Mouse (Mus musculus) stomach, postnatal 0 days (tissue): ENCODE results near the gene Slc37a2. TPM values are rescaled to one million over a fixed set of nuclear protein-coding genes. Genes with fewer than 3 reads are reported as not detected.
A peak's percentile ranks its signal among the peaks of the same experiment; 100 is the strongest.

Experiments
- ATAC-seq: fragments of 200-750 bp; cut with Nextera tagmentation; 2 replicates; pipeline ENCODE4 v1.8.0; 2017; ENCODE audit not compliant: low FRiP score, low TSS enrichment
- DNase-seq: peaks from one replicate; pipeline ENCODE4 v3.0.0-alpha.2; 2016; ENCODE audit warnings: low spot score
- H3K27ac ChIP-seq: fragments of 300-500 bp; sonication (generic); replicated peaks from 2 replicates; pipeline ENCODE4 v1.5.1; 2014; ENCODE audit warnings: mild to moderate bottlenecking, control low read depth
- H3K27me3 ChIP-seq: fragments of 300-500 bp; sonication (generic); 2 replicates; pipeline ENCODE4 v1.6.1; 2014; ENCODE audit warnings: low read length; ENCODE audit not compliant: control insufficient read depth, insufficient read depth
- H3K36me3 ChIP-seq: fragments of 300-500 bp; sonication (generic); 2 replicates; pipeline ENCODE4 v1.6.1; 2014; ENCODE audit warnings: low read length, mixed read lengths; ENCODE audit not compliant: control insufficient read depth, insufficient read depth
- H3K4me1 ChIP-seq: fragments of 300-500 bp; sonication (generic); replicated peaks from 2 replicates; pipeline ENCODE4 v1.6.1; 2014; ENCODE audit warnings: antibody characterized with exemption; ENCODE audit not compliant: control insufficient read depth, insufficient read depth
- H3K4me2 ChIP-seq: fragments of 300-500 bp; sonication (generic); replicated peaks from 2 replicates; pipeline ENCODE4 v1.6.1; 2014; ENCODE audit warnings: low read depth, mild to moderate bottlenecking, control low read depth, moderate library complexity
- H3K4me3 ChIP-seq: fragments of 300-500 bp; sonication (generic); 2 replicates; pipeline ENCODE4 v1.5.1; 2014; ENCODE audit warnings: low read depth, low read length, control low read depth
- H3K9ac ChIP-seq: fragments of 300-500 bp; sonication (generic); 2 replicates; pipeline ENCODE4 v1.6.1; 2014; ENCODE audit warnings: mild to moderate bottlenecking, low read length, control low read depth, mixed read lengths
- H3K9me3 ChIP-seq: fragments of 300-500 bp; sonication (generic); 2 replicates; pipeline ENCODE4 v1.6.1; 2016; ENCODE audit warnings: low read length; ENCODE audit not compliant: control insufficient read depth
- CTCF ChIP-seq: IDR thresholded peaks from 2 replicates; pipeline ENCODE4 v1.5.1; 2016; ENCODE audit warnings: antibody characterized with exemption, low read depth, mild to moderate bottlenecking, moderate library complexity
- EP300 ChIP-seq: optimal IDR thresholded peaks from 2 replicates; pipeline ENCODE3; 2016; ENCODE audit warnings: antibody characterized with exemption
- WGBS: fragments of 180-500 bp; shearing (Covaris S2); extraction: QIAGEN DNeasy Blood & Tissue Kit; methylation state at CpG from one replicate; pipeline ENCODE4 v1.1.7; 2014; 5-methylcytosine and 5-hydroxymethylcytosine counted together
- polyA plus RNA-seq: library from polyadenylated mRNA; unstranded; fragments of >200 nt; fragmentation: Nextera tagmentation; extraction: Ambion mirVana; gene quantifications from 2 replicates; pipeline ENCODE4 v1.2.1, GENCODE M21; 2015

The Slc37a2 gene
- polyA plus RNA-seq, 1 experiment from 2014 or later = 2.5 TPM

DNA sequence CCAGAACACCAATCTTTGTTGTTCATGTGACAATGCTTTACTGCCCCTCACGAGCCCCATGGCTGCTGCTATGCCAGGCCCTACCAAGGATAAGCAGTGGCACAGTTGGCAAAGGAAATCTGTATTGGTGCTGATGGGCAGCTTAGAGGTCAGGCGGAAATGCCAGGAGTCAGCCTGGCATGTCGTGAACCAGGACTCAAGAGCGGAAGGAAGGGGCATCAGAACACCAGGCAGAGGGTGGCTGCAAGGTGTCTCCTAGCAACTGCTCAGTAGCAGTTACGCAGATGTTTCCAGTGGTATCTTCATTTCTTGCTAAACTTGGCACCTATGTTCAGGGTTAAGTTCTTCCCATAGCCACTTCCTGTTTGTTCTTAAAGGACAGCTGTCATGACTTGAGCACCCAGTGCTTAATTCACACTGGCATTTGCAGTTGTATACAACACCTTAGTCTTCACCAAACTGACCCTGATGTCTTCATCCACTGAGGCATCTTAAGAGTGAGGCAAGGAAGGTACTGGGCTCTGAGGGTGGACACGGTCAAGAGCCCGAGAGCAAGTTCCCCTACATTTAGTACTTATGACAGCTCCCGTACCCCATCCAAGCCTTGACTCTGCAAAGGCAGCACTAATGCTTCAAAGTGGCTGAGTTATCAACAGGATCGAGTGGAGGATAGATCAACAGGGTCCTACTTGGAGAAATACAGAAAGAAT lies 24.9 kb downstream of the Slc37a2 start:
- WGBS = 89% methylated on average over 9 of the region's 9 CpGs
- TF ChIP-seq EP300 = no peak
- TF ChIP-seq CTCF = no peak
- H3K27ac ChIP-seq = no peak overlapping the region
- H3K4me3 ChIP-seq = no peak overlapping the region
- H3K9ac ChIP-seq = no peak overlapping the region
- H3K4me1 ChIP-seq = no peaks in the 10 kb centered on the region
- no peak overlapping the region for H3K4me2 ChIP-seq
- ATAC-seq (no peak), DNase-seq (no peak)
- H3K36me3 ChIP-seq = no peaks in the 10 kb centered on the region
- no peaks in the 10 kb centered on the region for H3K27me3 ChIP-seq
- no peaks in the 10 kb centered on the region for H3K9me3 ChIP-seq

DNA sequence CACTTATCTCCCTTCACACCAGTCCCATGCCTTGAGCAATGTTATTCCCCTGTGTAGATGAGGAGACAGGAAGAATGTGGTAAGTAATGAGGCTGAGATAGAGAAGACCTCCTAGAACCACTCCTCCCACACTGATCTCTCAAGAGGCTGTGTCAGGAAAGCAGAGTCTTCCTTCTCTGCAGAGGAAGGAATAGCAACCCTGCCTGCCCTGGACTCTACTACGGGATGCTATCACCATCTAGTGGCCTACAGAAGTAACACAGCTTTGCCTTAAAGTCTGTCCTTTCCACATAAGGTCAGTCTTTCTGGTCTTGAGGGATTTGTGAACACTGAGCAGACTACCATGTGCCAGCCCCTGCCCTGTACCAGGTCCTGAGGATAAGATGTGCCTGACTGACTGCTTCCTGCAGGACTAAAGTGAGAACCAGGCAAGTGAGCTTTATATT lies 25.6 kb downstream of the Slc37a2 start:
- ATAC-seq = peak; percentile 63

DNA sequence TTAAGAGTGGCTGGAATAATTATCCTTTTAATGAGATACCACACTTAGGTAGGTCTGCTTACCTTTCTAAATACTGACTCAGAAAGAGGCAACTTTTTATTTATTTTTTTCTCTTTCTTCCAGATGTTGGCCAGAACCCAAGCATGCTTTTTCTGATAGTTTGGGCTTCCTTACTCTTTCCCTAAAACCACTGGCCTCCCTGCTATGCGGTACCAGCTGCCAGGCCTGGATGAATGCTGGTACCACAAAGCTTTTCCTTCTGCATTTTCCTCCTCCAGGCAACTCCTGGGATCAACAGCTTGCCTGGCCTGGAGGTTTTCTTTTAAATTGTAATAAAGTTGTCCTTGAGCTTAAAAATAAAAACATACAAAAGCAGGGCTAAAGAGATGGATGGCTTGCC lies 30.0 kb downstream of the Slc37a2 start:
- H3K4me1 ChIP-seq = no peaks in the 10 kb centered on the region
- no peaks in the 10 kb centered on the region for H3K27me3 ChIP-seq
- H3K27ac ChIP-seq = no peak overlapping the region
- no peak overlapping the region for H3K4me3 ChIP-seq
- H3K36me3 ChIP-seq = no peaks in the 10 kb centered on the region
- H3K9ac ChIP-seq = no peak overlapping the region
- H3K4me2 ChIP-seq = no peak overlapping the region
- 75% methylated on average over 1 of the region's 1 CpGs for WGBS
- TF ChIP-seq CTCF = no peak
- no peak for TF ChIP-seq EP300
- DNase-seq (no peak), ATAC-seq (no peak)
- no peaks in the 10 kb centered on the region for H3K9me3 ChIP-seq

More for the DNA sequence above, 25.6 kb downstream of the Slc37a2 start:
- peak; percentile 50 for DNase-seq
- H3K9ac ChIP-seq = no peak overlapping the region
- no peak overlapping the region for H3K4me3 ChIP-seq
- H3K36me3 ChIP-seq = no peaks in the 10 kb centered on the region
- no peaks in the 10 kb centered on the region for H3K4me1 ChIP-seq
- TF ChIP-seq CTCF = peak; percentile 99
- no peak for TF ChIP-seq EP300
- H3K4me2 ChIP-seq = no peak overlapping the region
- H3K9me3 ChIP-seq = no peaks in the 10 kb centered on the region
- no peak overlapping the region for H3K27ac ChIP-seq
- WGBS = 0% methylated on average over 1 of the region's 1 CpGs
- no peaks in the 10 kb centered on the region for H3K27me3 ChIP-seq

DNA sequence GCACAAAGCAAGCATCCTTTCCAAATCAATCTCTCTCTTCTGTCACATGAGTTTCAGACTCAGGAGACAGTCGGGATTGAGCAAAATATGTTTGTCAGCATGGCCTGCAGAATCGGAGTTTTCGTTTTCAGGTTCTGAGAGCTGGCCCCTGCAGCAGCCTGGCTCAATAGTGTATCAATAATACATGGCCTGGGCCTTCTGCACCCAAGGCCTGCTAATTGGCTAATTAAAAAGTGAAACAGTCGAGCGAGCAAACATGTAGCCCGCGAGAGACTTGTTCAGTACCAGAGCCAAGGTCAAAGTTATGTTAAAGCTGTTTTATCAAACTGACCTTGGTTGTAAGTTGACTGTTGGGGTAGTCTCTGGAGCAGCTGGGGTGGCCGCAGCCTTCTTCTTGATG lies 34.8 kb downstream of the Slc37a2 start:
- no peak overlapping the region for H3K4me3 ChIP-seq
- H3K27ac ChIP-seq = no peak overlapping the region
- H3K36me3 ChIP-seq = no peaks in the 10 kb centered on the region
- no peaks in the 10 kb centered on the region for H3K4me1 ChIP-seq
- no peaks in the 10 kb centered on the region for H3K9me3 ChIP-seq
- H3K9ac ChIP-seq = no peak overlapping the region
- ATAC-seq (no peak), DNase-seq (no peak)
- WGBS = 90% methylated on average over 8 of the region's 8 CpGs
- no peaks in the 10 kb centered on the region for H3K27me3 ChIP-seq
- no peak overlapping the region for H3K4me2 ChIP-seq
- TF ChIP-seq CTCF (no peak), EP300 (no peak)

DNA sequence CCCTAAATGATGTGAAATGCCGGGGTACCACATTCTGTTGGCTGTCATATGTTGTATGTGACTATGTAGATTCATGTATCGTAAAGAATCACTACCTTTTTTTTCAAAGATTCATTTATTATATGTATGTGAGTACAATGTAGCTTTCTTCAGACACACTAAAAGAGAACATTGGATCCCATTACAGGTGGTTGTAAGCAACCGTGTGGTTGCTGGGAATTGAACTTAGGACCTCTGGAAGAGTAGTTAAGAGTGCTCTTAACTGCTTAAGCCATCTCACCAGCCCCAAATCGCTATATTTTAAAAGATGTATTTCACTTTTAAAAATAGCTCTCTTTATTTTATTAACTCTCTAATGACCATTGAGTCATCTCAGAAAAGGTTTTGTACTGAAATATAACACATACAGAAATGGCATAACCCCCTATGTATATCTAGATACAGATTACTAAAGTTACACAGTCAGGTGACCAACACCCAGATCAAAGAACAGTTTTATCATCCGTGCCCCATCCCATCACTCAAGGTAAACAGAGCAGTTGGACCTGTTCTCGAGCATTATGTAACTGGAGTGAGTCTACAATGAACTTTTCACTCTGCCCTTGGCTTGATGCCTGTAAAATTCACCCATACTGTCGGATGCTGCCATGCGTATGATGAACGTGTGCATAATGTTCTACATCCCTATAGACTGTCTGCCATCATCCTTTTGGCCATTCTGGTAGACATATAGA lies 41.0 kb downstream of the Slc37a2 start:
- H3K4me1 ChIP-seq = no peaks in the 10 kb centered on the region
- no peak overlapping the region for H3K4me2 ChIP-seq
- TF ChIP-seq EP300 (no peak), CTCF (no peak)
- ATAC-seq (no peak), DNase-seq (no peak)
- H3K9me3 ChIP-seq = no peaks in the 10 kb centered on the region
- H3K36me3 ChIP-seq = no peaks in the 10 kb centered on the region
- WGBS = 64% methylated on average over 9 of the region's 9 CpGs
- H3K27ac ChIP-seq = no peak overlapping the region
- no peak overlapping the region for H3K4me3 ChIP-seq
- H3K27me3 ChIP-seq = no peaks in the 10 kb centered on the region
- H3K9ac ChIP-seq = no peak overlapping the region
